Mouse (Mus musculus) heart, postnatal 36 days (tissue): ENCODE measurements around the gene Tmem39a. TPM values are rescaled to one million over a fixed set of nuclear protein-coding genes. Genes with fewer than 3 reads are reported as not detected.
A peak's percentile ranks its signal among the peaks of the same experiment; 100 is the strongest.

Source experiments
- DNase-seq, 2 experiments: peaks; one replicate each; pipeline ENCODE4 v3.0.0; 2021 to 2022
- intact Hi-C: fragments of 180-260 bp; cut with DNase I; formaldehyde crosslinking; loops from one replicate; pipeline ENCODE4 v1.15.1; 2025
- total RNA-seq, 2 experiments: library from RNA; stranded (reverse); gene quantifications; 2 replicates each; pipeline ENCODE4 v1.2.3; 2021

The Tmem39a gene
- total RNA-seq: 10 to 100 TPM; 15.3 to 20.8 TPM

DNA sequence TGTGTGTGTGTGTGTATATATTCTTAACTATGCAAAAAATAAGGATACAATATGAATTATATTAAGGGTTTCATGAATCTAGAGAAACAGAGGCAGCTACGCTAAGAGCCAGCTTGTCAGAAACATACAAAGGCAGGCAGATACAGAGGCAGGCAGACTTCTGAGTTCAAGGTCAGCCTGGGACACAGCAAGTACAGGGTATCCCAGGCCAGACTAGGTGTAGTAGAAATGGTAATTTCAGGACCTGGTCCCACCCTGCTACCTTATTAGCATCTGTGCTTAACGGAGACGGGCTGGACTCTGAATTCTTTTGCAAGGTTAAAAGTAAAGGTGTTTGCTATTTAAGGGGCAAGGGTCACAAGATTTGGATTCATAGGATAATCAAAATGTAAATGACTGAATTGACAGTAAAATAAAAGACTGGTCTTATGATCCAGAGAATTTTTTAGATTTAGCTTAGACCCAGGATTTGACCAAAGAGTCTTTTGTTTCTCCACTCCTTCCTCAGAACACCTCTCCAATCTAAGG is at the start of gene Tmem39a:
Tmem39a (plus strand) TSS at position 478 of the 528 bp plus-strand sequence.
- no peak for DNase-seq
- intact Hi-C loops: no loop called here

DNA sequence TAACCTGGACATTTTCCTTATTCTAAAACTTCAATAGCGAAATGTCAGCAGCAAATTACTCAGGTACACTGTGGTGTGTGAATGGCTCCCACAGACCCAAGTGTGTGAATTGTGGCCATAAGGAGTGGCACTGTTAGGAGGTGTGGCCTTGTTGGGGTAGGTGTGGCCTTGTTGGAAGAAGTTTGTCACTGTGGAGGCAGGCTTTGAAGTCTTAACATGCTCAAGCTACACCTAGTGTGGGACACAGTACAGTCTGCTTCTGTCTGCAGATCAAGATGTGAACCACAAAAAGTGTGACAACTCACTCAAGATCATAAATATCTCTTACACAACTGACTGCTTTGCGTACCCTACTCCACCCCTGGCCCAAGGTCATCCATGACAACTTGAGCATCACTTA is 47.7 kb upstream of the Tmem39a start:
- intact Hi-C loops: no loop called here
- DNase-seq: no peak

DNA sequence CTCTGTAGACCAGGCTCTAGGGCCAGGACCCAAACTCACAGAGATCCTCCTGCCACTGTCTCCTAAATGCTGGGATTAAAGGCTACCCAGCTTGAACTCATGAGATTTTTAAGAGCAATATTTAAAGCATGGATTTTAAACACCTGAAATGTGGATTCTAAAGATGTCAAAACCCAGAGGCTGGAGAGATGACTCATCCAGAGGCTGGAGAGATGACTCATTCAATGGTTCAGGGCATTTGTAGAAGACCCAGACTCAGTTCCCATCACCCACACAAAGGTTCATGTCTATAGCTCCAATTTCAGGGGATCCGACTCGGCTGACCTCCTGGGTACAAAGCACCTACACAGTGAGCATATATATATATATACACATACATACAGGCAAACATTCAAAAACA is 39.4 kb upstream of the Tmem39a start:
- intact Hi-C loops: no loop called here
- DNase-seq: no peak

DNA sequence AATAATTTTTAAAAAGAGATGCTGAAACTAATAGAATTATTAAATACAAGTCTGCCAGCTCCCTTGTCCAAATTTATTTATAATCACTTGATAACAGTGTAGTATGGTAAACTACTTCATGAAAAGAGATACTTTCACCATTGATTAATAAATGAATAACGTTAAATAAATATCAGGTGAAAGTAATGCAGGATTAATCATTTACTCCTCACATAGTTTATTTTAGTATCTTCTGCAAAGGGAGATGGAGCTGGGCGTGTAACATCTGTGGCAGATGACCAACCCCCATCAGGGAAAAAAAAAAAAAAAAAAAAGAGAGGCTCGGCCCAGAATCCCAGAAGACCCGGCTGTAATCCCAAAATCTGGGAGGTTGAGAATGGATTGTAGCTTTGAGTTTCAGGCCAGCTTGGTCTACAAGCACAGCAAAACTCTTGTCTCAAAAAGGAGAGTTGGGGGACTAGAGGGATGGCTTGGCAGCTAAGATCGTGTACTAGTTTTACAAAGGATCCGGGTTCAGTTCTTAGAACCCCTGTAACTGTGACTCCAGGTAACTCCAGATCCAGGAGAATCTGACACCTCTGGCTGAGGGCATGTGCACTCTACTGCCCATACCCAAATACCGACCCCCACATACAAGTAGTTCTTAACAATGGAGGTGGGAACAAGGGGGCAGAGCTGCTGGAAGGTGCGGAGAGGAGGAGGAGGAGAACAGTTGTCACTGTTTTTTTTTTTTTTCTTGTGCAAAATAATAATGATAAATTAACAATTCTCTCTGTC is 37.1 kb upstream of the Tmem39a start:
- no peak for DNase-seq
- intact Hi-C loops: no loop called here

DNA sequence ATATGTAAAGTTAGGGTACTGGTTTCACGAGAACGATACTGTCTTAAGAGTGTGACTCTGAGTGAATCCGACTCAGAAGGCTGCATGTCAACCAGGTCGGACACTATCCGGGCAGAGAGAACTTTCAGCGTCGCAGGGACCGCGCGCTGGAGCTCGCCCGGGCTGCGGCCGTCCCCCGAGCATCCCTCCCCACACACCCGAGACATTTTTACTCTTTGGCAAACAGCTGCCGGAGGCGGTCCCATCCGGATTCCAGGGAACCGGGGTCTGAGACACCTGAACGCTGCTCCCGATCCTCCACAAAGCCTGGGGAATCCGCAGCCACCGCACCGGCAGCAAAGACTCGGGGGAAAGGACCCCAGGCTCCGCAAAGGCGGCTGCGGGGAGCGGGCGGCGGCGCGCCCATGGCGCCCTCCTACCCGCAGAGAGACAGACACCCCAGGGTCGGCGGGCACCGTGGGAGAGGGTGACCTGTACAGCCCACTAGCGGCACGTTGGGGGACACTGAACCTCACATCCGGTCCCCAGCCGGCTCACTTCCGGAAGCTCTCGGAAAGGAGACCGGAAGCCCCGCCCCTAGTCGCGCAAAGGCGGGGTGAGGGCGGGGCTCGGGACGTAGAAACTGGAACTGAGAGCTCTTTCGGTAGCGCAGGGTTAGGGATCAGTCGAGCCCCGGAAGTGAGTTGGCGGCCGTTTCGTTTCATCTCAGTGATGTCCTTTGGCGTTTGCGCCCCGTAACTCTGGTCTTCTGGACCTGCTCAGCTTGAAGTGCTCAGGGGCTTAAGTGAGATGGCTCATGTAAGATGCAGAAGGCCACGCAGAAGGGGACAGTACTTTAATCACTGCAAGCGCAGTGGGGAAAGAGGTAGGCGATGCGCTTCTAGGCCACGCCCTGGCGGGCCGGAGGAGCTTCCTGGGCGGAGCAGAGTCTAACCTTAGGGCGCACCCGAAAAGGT is 36.1 kb upstream of the Tmem39a start, which contains the start of gene Timmdc1:
Timmdc1 (minus strand) TSS at position 535 of the 956 bp plus-strand sequence.
- intact Hi-C loops: loop anchor here (1.0 kb wide), 1 partner anchor 70 kb away; the partner anchor contains the start of gene Adprh
- peak; percentile 95 for DNase-seq

DNA sequence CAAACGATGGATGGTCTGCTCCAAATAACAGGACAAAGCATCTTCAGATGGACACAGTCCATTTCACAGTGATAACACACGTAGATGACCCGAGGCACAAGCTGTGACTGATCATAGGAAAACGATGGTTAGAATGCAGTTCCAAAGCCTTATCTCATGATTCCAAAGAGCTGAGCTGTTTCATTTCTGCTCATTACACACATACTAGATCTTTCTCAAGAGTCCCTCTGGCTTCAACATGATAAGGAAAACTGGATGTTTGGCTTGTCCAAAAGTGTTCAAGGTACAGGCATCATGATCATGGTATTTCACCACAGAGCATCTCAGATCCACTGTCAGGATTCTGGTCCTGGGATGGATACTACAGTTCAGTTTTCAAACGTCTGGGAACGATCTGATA is 32.2 kb upstream of the Tmem39a start:
- intact Hi-C loops: no loop called here
- no peak for DNase-seq

DNA sequence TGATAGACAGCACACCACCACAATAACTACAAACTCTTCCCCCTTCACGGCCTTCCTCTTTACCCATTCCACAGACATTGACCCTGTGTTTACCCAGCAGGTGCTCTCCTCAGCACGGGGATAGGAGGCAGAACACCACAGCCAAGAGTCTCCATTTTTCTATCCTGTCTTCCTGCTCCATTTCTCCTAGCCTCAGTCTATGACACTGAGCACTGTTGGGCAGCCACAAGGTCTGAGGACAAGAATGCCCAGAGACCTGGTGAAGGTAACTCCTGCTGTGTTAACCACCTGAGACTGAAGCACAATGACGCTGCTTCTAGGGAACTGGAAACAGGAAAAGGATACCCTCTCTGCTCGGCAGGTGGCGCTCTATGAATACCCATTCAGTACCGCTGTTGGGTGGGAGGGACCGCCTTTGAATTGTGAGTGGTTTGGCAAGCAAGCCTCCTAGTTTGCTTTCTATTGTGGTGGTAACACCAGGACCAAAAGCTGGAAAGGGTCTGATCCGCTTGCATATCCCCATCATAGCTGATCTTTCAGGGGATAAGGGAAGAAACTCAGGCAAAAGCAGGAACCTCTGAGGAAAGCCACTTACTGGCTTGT is 21.9 kb upstream of the Tmem39a start:
- peak; percentile 74 to 84 for DNase-seq
- intact Hi-C loops: loop anchor here (1.0 to 10.0 kb wide), 4 partner anchors 86 to 518 kb away; no protein-coding TSS in a partner anchor

DNA sequence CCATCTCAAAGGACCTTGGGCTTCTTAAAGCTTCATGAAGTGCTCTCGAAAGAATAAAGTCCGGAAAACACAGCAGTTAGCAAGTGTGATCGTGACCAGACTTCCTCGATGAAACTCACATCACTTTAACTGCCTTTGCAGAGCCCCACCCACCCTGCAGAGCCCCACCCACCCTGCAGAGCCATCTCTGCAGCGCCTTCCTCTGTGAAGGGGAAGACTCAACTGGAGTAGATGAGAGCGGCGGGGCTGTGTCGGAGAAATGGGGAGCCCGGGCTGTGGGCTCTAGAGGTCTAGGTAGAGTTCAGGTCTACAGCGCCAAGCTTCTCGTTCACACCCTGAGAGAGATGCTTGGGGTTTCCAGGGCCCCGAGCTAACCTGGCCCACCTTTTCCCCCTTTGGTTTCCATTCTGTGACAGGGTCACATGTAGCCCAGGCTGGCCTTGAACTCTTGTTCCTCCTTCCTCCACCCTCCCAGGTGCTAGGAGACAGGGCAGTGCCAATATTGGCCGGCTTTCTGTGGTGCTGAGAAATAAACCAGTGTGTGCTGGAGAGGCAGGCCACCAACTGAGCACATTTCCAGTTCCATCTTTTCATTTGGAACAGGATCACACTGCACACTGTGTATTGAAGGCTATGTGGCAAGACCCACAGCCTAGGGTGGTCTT is 19.6 kb upstream of the Tmem39a start:
- intact Hi-C loops: loop anchor here (5.0 to 10.0 kb wide), 3 partner anchors 83 to 516 kb away; no protein-coding TSS in a partner anchor
- DNase-seq: no peak

DNA sequence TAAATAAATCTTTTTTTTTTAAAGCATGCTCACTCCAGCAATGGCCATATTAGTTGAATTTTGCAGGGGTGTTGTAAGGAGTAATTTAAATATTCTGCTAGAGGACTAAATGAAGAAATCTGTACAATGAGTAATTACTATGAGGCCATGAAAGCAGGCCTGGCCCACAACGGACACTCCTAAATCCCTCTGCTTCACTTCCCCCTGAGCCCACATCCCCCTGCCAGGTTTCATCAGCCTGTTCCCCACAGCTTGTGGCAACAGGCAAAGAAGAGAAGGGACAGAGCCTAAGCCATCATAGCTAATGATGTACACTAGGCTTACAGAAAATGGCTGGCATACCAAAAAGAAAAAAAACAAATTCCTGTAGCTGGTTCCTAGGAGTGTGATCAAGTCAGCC is 10.5 kb upstream of the Tmem39a start:
- intact Hi-C loops: no loop called here

DNA sequence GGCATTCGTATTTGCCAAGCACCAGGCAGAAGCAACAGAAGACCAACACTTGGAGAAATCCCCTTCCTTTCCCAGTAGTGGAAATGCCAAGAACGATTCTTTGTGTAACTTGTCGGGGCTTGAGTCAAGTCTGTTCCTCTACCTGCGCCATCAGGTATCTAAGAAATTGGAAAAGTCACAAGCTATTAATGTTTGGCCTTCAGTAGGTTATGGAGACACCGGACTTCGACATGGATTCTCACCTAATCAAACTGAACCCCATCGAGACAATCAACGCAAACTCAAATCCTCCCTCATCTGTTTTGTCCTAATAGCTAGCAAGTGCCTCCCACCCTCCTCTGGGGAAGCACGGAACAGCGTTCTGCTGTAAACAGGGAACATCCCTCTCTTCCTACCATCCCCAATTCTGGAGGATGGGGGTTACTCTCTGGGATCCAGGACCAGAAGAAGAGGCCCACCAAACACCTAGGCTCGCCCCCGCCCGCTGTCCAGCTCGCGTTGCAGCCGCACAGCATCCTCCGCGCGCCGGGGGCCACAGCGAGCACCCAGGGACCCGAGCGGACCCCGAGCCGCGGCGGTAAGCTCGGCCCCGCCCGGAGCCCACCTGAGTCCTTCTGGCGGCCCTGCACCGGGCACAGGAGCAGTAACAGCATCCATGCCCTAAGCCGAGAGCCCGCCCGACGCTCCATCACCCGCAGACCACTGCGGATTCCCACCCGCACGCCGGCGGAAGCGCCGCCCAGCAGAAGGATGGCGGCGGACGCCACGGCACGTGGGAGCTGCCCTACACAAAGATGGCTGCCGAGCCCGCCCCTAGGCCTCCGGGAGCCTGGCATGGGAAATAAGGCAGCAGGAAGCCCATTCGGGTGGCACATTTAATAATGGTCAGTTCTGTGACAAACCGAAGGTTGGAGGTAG is 8.8 kb upstream of the Tmem39a start, which contains the start of gene Poglut1:
Poglut1 (minus strand) TSS at position 780 of the 918 bp plus-strand sequence.
- DNase-seq: peak; percentile 75 to 78
- intact Hi-C loops: loop anchor here (2.0 kb wide), 1 partner anchor 25 kb away; no protein-coding TSS in a partner anchor

More for the DNA sequence above, 10.5 kb upstream of the Tmem39a start:
- no peak for DNase-seq

DNA sequence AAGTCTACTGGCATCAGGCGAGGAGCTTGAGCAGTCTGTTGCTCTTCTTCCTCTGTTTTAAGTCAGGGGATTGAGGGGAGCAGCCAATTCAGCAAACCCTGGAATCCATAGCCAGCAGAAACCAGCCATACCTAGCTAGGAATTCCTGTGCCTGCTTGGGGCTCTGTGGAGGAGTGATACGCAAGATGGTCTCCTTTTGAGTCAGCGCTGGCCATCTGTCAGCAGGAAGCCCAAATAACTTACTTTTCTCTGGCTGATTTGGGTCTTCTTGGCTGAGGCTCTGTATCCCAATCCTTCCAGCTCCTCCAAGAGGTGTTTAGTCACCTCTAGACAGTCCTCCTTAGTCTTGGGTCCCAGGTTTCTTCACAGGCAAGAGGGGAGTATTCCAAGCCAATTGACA is 2.5 kb upstream of the Tmem39a start:
- DNase-seq: no peak
- intact Hi-C loops: no loop called here

DNA sequence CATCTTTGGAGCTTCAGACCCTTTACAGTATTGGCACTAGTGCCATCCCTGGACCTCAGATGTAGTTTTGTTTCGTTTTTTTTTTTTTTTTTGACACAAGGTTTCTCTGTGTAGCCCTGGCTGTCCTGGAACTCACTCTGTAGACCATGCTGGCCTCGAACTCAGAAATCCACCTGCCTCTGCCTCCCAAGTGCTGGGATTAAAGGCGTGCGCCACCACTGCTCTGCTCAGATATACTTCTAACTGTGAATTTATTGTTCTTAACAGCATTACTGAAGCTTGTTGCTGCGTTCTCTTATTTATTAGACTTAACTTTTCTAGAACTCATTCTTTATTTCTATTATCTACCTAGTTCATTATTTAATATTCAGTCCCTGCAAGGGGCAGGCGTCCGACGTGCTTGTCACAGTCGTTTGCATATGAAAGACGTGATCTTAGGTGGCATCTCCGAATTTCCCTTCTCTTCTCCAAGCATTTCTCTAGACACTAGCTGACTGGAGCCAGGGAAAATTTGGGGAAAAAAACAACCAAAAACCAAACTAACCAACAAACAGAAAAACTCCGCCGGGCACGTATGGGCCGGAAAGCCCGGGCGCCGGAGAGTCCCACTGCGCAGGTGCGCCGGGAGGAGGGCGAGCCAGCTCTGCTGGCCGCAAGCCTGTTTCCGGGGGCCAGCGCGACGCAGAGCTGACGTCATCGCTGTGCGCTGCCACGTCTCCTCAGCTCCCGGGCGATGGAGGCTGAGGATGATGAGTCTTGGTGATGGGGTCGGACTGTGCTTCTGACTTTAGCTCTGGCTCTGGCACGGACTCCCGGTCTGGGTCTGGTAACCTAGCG is 3.9 kb downstream of the Tmem39a start:
- intact Hi-C loops: no loop called here

DNA sequence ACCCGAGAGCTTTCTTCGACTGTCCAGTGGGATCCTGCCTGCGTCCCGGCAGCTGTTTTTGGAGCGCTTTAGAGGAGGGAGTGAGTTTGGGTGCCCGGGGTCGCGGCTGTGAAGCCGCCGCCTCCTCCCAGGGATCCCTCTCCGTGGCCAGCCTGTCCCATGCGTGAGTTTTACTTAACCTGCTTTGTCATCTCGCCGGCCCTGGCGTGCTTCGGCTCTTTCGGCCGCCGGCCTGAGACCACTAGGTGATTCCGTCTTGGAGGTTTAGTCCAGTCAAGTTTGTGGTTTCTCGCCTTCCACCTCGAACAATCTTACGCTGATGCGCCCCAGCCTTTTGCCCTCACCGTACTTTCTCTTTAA is 4.5 kb downstream of the Tmem39a start:
- intact Hi-C loops: no loop called here
- no peak for DNase-seq

More for the DNA sequence above, 3.9 kb downstream of the Tmem39a start:
- peak; percentile 97 to 98 for DNase-seq

DNA sequence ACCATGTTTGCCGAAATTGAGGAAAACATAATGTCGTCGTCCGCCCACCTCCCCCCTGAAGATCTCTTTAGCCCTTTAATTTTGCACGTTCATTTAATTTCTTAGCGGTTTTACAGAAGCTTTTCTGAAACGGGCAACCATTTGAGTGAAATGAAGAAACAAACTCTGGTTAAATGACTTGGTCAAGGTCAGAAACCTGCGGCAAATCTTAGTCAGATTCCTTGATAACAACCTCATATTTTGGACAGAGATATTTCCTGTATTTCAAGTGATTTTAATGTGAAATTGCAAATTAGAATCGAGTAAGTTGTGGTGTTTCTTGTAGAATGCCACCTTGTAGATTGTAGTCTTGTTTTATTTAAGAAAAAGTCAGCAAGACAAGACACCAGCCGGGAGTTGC is 5.0 kb downstream of the Tmem39a start:
- intact Hi-C loops: no loop called here
- DNase-seq: no peak

DNA sequence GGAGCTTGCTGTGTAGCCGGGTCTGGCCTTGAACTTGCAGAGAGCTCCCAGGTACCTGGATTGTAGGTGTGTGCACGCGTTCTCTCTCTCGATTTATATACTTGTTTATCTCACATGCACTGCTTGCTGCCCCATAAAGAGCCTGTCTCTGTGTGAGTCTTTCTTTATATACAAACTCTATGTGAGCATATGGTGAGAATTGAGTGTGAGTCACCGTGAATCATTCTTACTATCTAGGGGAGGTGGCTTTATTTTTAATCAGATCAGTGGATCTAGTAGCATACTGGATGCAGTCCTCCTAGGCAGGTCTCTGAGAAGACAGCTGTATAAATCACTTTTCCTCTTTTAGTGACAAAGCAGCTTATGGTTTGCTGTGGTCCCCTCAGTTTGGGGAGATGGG is 9.7 kb downstream of the Tmem39a start:
- intact Hi-C loops: no loop called here
- no peak for DNase-seq

DNA sequence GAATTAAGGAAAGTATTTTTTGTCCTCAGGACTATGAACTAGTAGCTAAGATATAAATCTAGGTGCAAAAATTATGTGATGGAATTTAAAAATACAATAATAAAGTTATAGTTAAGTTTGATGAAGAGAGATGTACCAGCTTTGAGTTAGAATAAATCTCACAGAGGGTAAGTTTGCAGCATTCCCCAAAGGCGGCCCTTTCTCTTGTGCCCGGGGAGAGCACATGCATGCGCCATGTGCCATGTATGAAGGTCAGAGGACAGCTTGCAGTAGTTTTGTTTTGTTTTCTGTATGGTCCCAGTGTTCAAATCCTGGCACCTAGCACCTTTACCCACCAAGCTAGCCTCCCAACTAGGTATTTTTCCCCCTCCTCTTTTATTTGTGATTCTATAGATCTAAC is 13.0 kb downstream of the Tmem39a start:
- no peak for DNase-seq
- intact Hi-C loops: no loop called here

DNA sequence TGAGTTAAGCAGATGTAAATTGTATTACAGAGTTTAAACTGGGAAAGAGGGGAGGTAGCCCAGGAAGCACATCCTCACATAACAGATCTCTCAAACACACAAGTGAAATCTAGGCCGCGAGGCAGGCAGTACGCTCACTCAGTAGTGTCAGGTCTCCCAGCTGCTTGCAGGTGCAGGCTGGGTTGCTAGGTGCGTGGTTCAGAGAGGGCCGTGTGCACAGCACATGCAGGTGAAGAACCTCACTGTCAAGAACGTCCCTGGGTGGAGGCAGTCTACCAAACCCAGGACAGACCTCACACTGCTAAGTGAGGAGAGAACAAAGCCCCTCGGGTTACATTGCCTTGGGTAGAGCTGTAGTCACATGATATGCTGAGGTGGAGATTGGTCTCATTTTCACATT is 26.3 kb downstream of the Tmem39a start:
- intact Hi-C loops: no loop called here
- no peak for DNase-seq

DNA sequence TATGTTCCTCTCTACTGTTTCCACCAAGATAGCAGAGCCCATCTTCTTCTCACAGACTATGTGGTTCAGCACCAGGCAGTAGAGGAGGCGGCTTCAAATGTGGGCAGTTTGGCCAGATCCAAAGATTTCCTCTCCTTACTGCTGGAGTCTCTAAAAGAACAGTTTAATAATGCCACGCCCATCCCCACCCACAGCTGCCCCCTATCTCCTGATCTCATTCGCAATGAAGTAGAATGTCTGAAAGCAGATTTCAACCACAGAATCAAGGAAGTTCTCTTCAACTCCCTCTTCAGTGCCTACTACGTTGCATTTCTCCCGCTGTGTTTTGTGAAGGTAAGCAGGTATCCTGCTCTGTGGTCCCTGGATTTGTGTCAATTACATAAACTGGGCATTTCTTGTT is 26.7 kb downstream of the Tmem39a start:
- no peak for DNase-seq
- intact Hi-C loops: no loop called here
